Mouse (Mus musculus) heart, adult 18-20 months (tissue): ENCODE data around the gene Becn1. TPM values are rescaled to one million over a fixed set of nuclear protein-coding genes. Genes with fewer than 3 reads are reported as not detected.

Source experiments
- DNase-seq, 2 experiments: peaks; one replicate each; pipeline ENCODE4 v3.0.0; 2021 to 2022; ENCODE audit warnings: mixed read lengths in 1 of 2
- total RNA-seq, 2 experiments: library from RNA; stranded (reverse); gene quantifications; 2 replicates each; pipeline ENCODE4 v1.2.3; 2021

Gene Becn1
- total RNA-seq, 2 experiments from 2014 or later = 85.4 to 96.5 TPM

DNA sequence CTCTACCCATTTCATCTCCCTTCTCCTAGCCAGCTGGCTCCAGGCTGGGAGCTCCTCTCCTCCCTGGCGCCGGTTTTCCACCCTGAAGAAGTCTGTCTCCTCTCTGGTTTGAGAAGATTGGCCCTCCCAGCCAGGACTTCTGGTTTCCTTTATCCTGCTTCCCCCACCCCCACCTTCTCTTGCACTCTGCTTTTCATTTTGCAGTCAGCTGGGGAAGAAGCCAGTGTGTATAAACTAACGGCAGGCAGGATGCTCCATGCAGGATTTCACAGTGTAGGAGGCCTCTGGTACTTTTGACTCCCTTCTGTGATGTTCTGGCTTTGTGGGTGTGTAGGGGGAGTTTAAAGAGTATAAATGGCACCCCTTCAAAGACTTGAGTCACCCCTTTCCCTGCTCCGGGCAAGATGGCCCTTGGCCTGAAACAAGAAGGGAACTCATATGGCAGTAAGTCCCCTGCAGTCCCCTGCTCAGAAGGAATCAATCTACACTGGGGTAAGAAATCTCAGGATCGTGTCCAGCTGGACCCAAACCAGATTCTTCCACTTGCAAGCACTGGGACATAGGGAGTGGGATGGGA is 63.9 kb downstream of the Becn1 start:
- peak; percentile 66 for DNase-seq

DNA sequence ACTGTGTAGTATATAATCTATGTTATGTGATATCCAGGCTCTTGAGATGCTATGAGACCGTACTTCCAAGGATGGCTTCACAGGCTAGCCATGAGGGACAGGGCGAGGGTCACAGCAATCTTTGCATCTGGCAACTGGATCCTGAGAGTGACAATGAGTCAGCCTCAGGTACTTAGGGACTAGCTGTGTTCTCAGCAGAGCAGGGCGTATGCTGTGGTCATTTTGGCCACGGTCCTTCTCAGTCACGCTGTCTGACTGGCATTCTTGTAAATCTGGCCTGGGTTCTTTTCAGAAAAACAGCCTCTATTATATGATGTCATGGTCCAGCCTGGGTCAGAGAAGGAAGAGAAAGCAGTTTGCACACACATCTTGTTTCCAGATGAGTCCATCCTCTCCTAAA is 65.3 kb downstream of the Becn1 start:
- peak; percentile 23 for DNase-seq

Other genes starting within 250 kb of the Becn1 start
- 1 to 10 TPM; 7.2 to 8.4 TPM for gene Naglu, start 232.3 kb downstream of the Becn1 start, total RNA-seq
- gene Hsd17b1, start 223.9 kb downstream of the Becn1 start, total RNA-seq = under 1 TPM; 0.41 to 0.77 TPM
- gene Coasy, start 219.7 kb downstream of the Becn1 start, total RNA-seq = 10 to 100 TPM; 17.4 to 18.8 TPM
- 10 to 100 TPM; 17.2 to 17.9 TPM for gene Mlx, start 215.0 kb downstream of the Becn1 start, total RNA-seq
- gene Psmc3ip, start 206.8 kb downstream of the Becn1 start, total RNA-seq = 1 to 10 TPM; 2.4 to 2.6 TPM
- 10 to 100 TPM; 29.7 to 31.6 TPM for gene Retreg3, start 182.4 kb downstream of the Becn1 start, total RNA-seq
- gene Tubg1, start 182.3 kb downstream of the Becn1 start, total RNA-seq = 10 to 100 TPM; 23.9 to 25.6 TPM
- 1 to 10 TPM; 2.3 to 3.7 TPM for gene Tubg2, start 146.4 kb downstream of the Becn1 start, total RNA-seq
- gene Cntnap1, start 131.8 kb downstream of the Becn1 start, total RNA-seq = 1 to 10 TPM; 1.1 to 1.9 TPM
- gene Plekhh3, start 130.9 kb downstream of the Becn1 start, total RNA-seq = 10 to 100 TPM; 12.6 to 12.8 TPM
- gene Ccr10, start 126.8 kb downstream of the Becn1 start, total RNA-seq = not detected
- gene Ezh1, start 75.8 kb downstream of the Becn1 start, total RNA-seq = 10 to 100 TPM; 29.8 to 36.4 TPM
- 100 to 1,000 TPM in 1 of 2 experiments, 10 to 100 TPM in 1; 74.7 to 100 TPM for gene Ramp2, start 56.3 kb downstream of the Becn1 start, total RNA-seq
- gene Vps25, start 48.6 kb downstream of the Becn1 start, total RNA-seq = 100 to 1,000 TPM in 1 of 2 experiments, 10 to 100 TPM in 1; 87.3 to 107 TPM
- gene Wnk4, start 41.7 kb downstream of the Becn1 start, total RNA-seq = 10 to 100 TPM in 1 of 2 experiments, 1 to 10 TPM in 1; 9.4 to 12.9 TPM
- under 1 TPM; 0.15 to 0.23 TPM for gene Cntd1, start 23.3 kb downstream of the Becn1 start, total RNA-seq
- gene Coa3, start 23.2 kb downstream of the Becn1 start, total RNA-seq = 100 to 1,000 TPM in 1 of 2 experiments, 10 to 100 TPM in 1; 98.3 to 108 TPM
- gene Psme3, start 13.9 kb upstream of the Becn1 start, total RNA-seq = 10 to 100 TPM; 65.0 to 86.3 TPM
- gene Aoc2, start 22.8 kb upstream of the Becn1 start, total RNA-seq = 1 to 10 TPM; 1.2 to 2.2 TPM
- gene Aoc3, start 28.3 kb upstream of the Becn1 start, total RNA-seq = 10 to 100 TPM; 10.5 to 16.6 TPM
- not detected for gene G6pc, start 65.3 kb upstream of the Becn1 start, total RNA-seq
- 10 to 100 TPM; 18.5 to 22.9 TPM for gene Aarsd1, start 115.3 kb upstream of the Becn1 start, total RNA-seq
- 10 to 100 TPM in 1 of 2 experiments, 1 to 10 TPM in 1; 6.0 to 10.3 TPM for gene Gm27029, start 122.5 kb upstream of the Becn1 start, total RNA-seq
- 10 to 100 TPM; 11.0 to 11.2 TPM for gene Rundc1, start 122.8 kb upstream of the Becn1 start, total RNA-seq
- 10 to 100 TPM; 52.7 to 61.5 TPM for gene Ptges3l, start 123.0 kb upstream of the Becn1 start, total RNA-seq
- 10 to 100 TPM; 45.0 to 48.0 TPM for gene Rpl27, start 140.0 kb upstream of the Becn1 start, total RNA-seq
- gene Ifi35, start 146.1 kb upstream of the Becn1 start, total RNA-seq = 10 to 100 TPM; 14.0 to 16.2 TPM
- gene Rnd2, start 162.7 kb upstream of the Becn1 start, total RNA-seq = 1 to 10 TPM; 5.1 to 6.2 TPM
- gene Vat1, start 163.9 kb upstream of the Becn1 start, total RNA-seq = 10 to 100 TPM; 23.7 to 24.6 TPM
- under 1 TPM; 0.27 to 0.31 TPM for gene Brca1, start 249.7 kb upstream of the Becn1 start, total RNA-seq
- 100 to 1,000 TPM in 1 of 2 experiments, 10 to 100 TPM in 1; 94.7 to 131 TPM for gene Nbr1, start 249.9 kb upstream of the Becn1 start, total RNA-seq